ENCODE assay signal across 9 mouse cellular contexts in genomic region chr9:118227401-118228061, GRCm38 (mm10).
DNase-seq lines count a peak whose midpoint lies in the region; ATAC-seq and TF ChIP-seq lines count a peak whose summit lies in the region.
"Had no signal": no experiment of that assay in that cellular context is flagged by ENCODE, and none has a peak within 500 bp of the region (broad histone marks: within the 10 kb centered on the region; RNA-seq: fewer than 3 reads in every experiment).

No protein-coding gene starts in this region.

- no peaks in the 10 kb centered on the region for H3K27me3 ChIP-seq in liver, adult 2 months (ENCODE audit: control insufficient read depth, insufficient read depth, low read length)
- no peaks in the 10 kb centered on the region for H3K27me3 ChIP-seq in liver, embryonic 12.5 days (replicated peaks)
- H3K27me3 ChIP-seq in hindbrain, embryonic 15.5 days = no peaks in the 10 kb centered on the region
- no peaks in the 10 kb centered on the region for H3K27me3 ChIP-seq in limb, embryonic 10.5 days (ENCODE audit: low read depth, poor library complexity, severe bottlenecking)

- no peaks in the 10 kb centered on the region for H3K9me3 ChIP-seq in liver, embryonic 12.5 days (replicated peaks)
- no peaks in the 10 kb centered on the region for H3K9me3 ChIP-seq in hindbrain, embryonic 15.5 days
- no peaks in the 10 kb centered on the region for H3K9me3 ChIP-seq in limb, embryonic 10.5 days (replicated peaks)

- no peaks in the 10 kb centered on the region for H3K36me3 ChIP-seq in liver, adult 2 months (ENCODE audit: control insufficient read depth, insufficient read depth, low read length)
- H3K36me3 ChIP-seq in liver, embryonic 12.5 days = no peaks in the 10 kb centered on the region
- H3K36me3 ChIP-seq in hindbrain, embryonic 15.5 days = no peaks in the 10 kb centered on the region
- H3K36me3 ChIP-seq in limb, embryonic 10.5 days = no peaks in the 10 kb centered on the region

- TF ChIP-seq POLR2A in liver, adult 2 months (IDR thresholded peaks at IDR 0.05; ENCODE audit: extremely low read depth, insufficient read depth, low read length) = no peak

- H3K4me3 ChIP-seq in liver, adult 2 months (ENCODE audit: insufficient read depth, low read depth, low read length) = no peak overlapping the region
- H3K4me3 ChIP-seq in liver, embryonic 12.5 days = no peak overlapping the region
- no peak overlapping the region for H3K4me3 ChIP-seq in hindbrain, embryonic 15.5 days
- H3K4me3 ChIP-seq in limb, embryonic 10.5 days = no peak overlapping the region

- no peak overlapping the region for H3K4me2 ChIP-seq in liver, embryonic 12.5 days
- peak overlapping the region; percentile 31 for H3K4me2 ChIP-seq in hindbrain, embryonic 15.5 days

- no peak overlapping the region for H3K27ac ChIP-seq in liver, adult 2 months (replicated peaks; ENCODE audit: insufficient read depth, low read depth, low read length)
- H3K27ac ChIP-seq in liver, embryonic 12.5 days = no peak overlapping the region
- peak overlapping the region; percentile 56 for H3K27ac ChIP-seq in hindbrain, embryonic 15.5 days (replicated peaks)
- H3K27ac ChIP-seq in limb, embryonic 10.5 days = no peak overlapping the region

- no peaks in the 10 kb centered on the region for H3K4me1 ChIP-seq in liver, adult 2 months (ENCODE audit: control insufficient read depth, insufficient read depth, low read length)
- H3K4me1 ChIP-seq in liver, embryonic 12.5 days = no peaks in the 10 kb centered on the region
- H3K4me1 ChIP-seq in hindbrain, embryonic 15.5 days (replicated peaks) = peaks cover 22% of the 10 kb centered on the region
- no peaks in the 10 kb centered on the region for H3K4me1 ChIP-seq in limb, embryonic 10.5 days

- no peak for ATAC-seq in liver, embryonic 12.5 days
- ATAC-seq in hindbrain, embryonic 15.5 days (ENCODE audit: low FRiP score, low read depth) = peak; percentile 81
- ATAC-seq: intestine, embryonic 16.5 days had no signal

- DNase-seq in liver, adult 2 months (ENCODE audit: extremely low read depth, low read depth, low spot score) = peak; percentile 1
- DNase-seq in cerebellum, adult 9-10 months = peak; percentile 80
- DNase-seq in retina, postnatal 1 day = peak; percentile 65
- DNase-seq in limb, embryonic 10.5 days (ENCODE audit: low spot score) = no peak
- no peak for DNase-seq in urinary bladder, postnatal 10 days (ENCODE audit: low spot score)
- DNase-seq: thymus, postnatal 25 days had no signal

- 55% methylated on average over 23 of the region's 23 CpGs for WGBS in liver, adult 2 months
- WGBS in liver, embryonic 12.5 days (ENCODE audit: insufficient replicate concordance) = 35% methylated on average over 23 of the region's 23 CpGs
- WGBS in hindbrain, embryonic 15.5 days = 32% methylated on average over 23 of the region's 23 CpGs
- WGBS in limb, embryonic 10.5 days = 67% methylated on average over 23 of the region's 23 CpGs

- no peak overlapping the region for H3K9ac ChIP-seq in liver, adult 2 months (ENCODE audit: low read depth, low read length)
- H3K9ac ChIP-seq in liver, embryonic 12.5 days = no peak overlapping the region
- H3K9ac ChIP-seq in hindbrain, embryonic 15.5 days = no peak overlapping the region

- TF ChIP-seq CTCF in liver, adult 2 months (IDR thresholded peaks at IDR 0.05; ENCODE audit: low read depth, low read length) = no peak

- no peaks in the 10 kb centered on the region for H3K79me2 ChIP-seq in liver, adult 2 months (ENCODE audit: control insufficient read depth, insufficient read depth, low read length)

Comparison
In these comparisons a context has a peak if more than half of its experiments do, and no peak if none do; other contexts are left out.
1. DNase-seq: peak in liver, adult 2 months (single experiment), cerebellum, adult 9-10 months (single experiment) and retina, postnatal 1 day (single experiment); none in limb, embryonic 10.5 days (single experiment) and urinary bladder, postnatal 10 days (single experiment).